Mouse (Mus musculus) kidney, embryonic 15.5 days (tissue): Measurements from ENCODE around the gene Hlcs. TPM values are rescaled to one million over a fixed set of nuclear protein-coding genes. Genes with fewer than 3 reads are reported as not detected.

Source experiments
- ATAC-seq: fragments of 200-750 bp; cut with Nextera tagmentation; replicated peaks from 2 replicates; pipeline ENCODE4 v1.8.0; 2017; ENCODE audit warnings: moderate TSS enrichment; ENCODE audit not compliant: low FRiP score
- H3K27ac ChIP-seq: fragments of 300-500 bp; sonication (generic); 2 replicates; pipeline ENCODE4 v1.5.1; 2015; ENCODE audit warnings: mild to moderate bottlenecking, inconsistent platforms
- H3K27me3 ChIP-seq: fragments of 300-500 bp; sonication (generic); 2 replicates; pipeline ENCODE4 v1.6.1; 2015; ENCODE audit warnings: inconsistent platforms
- H3K36me3 ChIP-seq: fragments of 300-500 bp; sonication (generic); 2 replicates; pipeline ENCODE4 v1.6.1; 2015; ENCODE audit warnings: inconsistent platforms
- H3K4me1 ChIP-seq: fragments of 300-500 bp; sonication (generic); 2 replicates; pipeline ENCODE4 v1.6.1; 2015; ENCODE audit warnings: inconsistent platforms
- H3K4me2 ChIP-seq: fragments of 300-500 bp; sonication (generic); 2 replicates; pipeline ENCODE4 v1.6.1; 2015; ENCODE audit warnings: moderate library complexity, mild to moderate bottlenecking, inconsistent platforms
- H3K4me3 ChIP-seq: fragments of 300-500 bp; sonication (generic); replicated peaks from 2 replicates; pipeline ENCODE4 v1.5.1; 2015; ENCODE audit warnings: mild to moderate bottlenecking, inconsistent platforms
- H3K9ac ChIP-seq: fragments of 300-500 bp; sonication (generic); 2 replicates; pipeline ENCODE4 v1.6.1; 2015; ENCODE audit warnings: mild to moderate bottlenecking, inconsistent platforms
- H3K9me3 ChIP-seq: fragments of 300-500 bp; sonication (generic); replicated peaks from 2 replicates; pipeline ENCODE4 v1.6.1; 2016; ENCODE audit warnings: inconsistent platforms
- WGBS: fragments of 180-500 bp; shearing (Covaris S2); methylation state at CpG from one replicate; pipeline ENCODE4 v1.1.7; 2015; ENCODE audit warnings: mixed read lengths; 5-methylcytosine and 5-hydroxymethylcytosine counted together
- microRNA-seq: library from miRNA; unstranded; fragments of <30 nt; microRNA quantifications from one replicate; pipeline ENCODE4, GENCODE M21; 2016
- polyA plus RNA-seq: library from polyadenylated mRNA; unstranded; fragments of >200 nt; fragmentation: Nextera tagmentation; extraction: Ambion mirVana; gene quantifications from 2 replicates; pipeline ENCODE4 v1.2.1, GENCODE M21; 2015

The Hlcs gene
- polyA plus RNA-seq, 1 experiment from 2014 or later, result 10.6 TPM

- no peak overlapping the region for H3K4me2 ChIP-seq
- no peak overlapping the region for H3K27ac ChIP-seq
- WGBS, result 14% methylated on average over 5 of the region's 5 CpGs
Observed at GRCm38 (mm10) chr16:94081596-94081995, 231.8 kb downstream of the Hlcs start.

GRCm38 (mm10) chr16:94079856-94080555 lies 233.4 kb downstream of the Hlcs start:
- H3K9me3 ChIP-seq, result no peaks in the 10 kb centered on the region
- no peak for ATAC-seq

More at GRCm38 (mm10) chr16:94081596-94081995, 231.8 kb downstream of the Hlcs start:
- H3K4me1 ChIP-seq, result peaks cover 42% of the 10 kb centered on the region
- no peaks in the 10 kb centered on the region for H3K9me3 ChIP-seq
- H3K4me3 ChIP-seq, result no peak overlapping the region
- peaks cover 99% of the 10 kb centered on the region for H3K27me3 ChIP-seq
- H3K36me3 ChIP-seq, result no peaks in the 10 kb centered on the region
- no peak for ATAC-seq
- no peak overlapping the region for H3K9ac ChIP-seq

DNA sequence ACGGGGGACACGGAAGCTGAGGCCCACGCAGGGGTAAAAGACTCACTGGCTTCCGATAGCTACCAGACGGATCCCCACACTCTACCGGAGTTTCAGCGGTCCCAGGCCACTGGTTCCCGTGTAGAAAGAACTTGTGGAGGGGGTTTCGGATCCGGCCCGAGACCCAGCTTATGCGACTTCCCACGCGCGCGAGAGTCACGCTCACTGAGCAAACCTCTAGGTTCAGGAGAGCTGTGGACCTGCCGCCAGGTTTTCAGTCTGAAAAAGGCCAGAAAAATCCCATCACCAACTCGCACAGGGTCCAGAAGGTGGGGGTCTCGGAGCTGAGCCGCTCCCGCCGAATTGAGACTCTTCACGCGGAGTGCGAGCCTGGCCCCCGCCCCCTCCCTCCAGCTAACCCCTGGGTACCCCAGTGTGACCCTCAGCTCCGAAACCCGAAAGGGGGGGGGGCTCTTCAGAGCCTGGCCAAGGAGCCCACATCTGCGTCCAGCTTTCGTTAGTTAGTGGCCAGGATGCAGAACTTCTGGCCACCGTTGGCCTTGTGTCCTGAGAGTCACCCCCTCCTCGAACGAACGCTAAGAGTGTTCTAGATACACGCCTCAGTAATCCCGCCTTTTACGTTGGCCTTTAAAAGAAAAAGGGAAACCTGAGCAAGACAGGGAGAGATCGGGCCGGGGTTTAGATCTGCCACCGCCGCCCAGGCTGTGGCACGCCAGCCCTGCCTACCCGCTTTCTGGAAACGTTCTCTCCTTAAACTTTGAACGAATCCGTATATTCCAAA lies 234.1 kb downstream of the Hlcs start:
- ATAC-seq, result no peak
- peak overlapping the region; percentile 5; the same call in 1 of the 2 replicates for H3K4me3 ChIP-seq
- no peaks in the 10 kb centered on the region for H3K9me3 ChIP-seq
- H3K27me3 ChIP-seq, result peaks cover 95% of the 10 kb centered on the region
- H3K27ac ChIP-seq, result no peak overlapping the region
- H3K4me1 ChIP-seq, result peaks cover 24% of the 10 kb centered on the region
- H3K9ac ChIP-seq, result no peak overlapping the region
- no peaks in the 10 kb centered on the region for H3K36me3 ChIP-seq
- WGBS, result 2% methylated on average over 47 of the region's 47 CpGs
- peak overlapping the region; percentile 32 for H3K4me2 ChIP-seq

More at GRCm38 (mm10) chr16:94079856-94080555, 233.4 kb downstream of the Hlcs start:
- H3K9ac ChIP-seq, result no peak overlapping the region
- no peak overlapping the region for H3K27ac ChIP-seq
- no peak overlapping the region for H3K4me2 ChIP-seq
- H3K27me3 ChIP-seq, result peaks cover 100% of the 10 kb centered on the region
- no peak overlapping the region for H3K4me3 ChIP-seq
- 5% methylated on average over 13 of the region's 13 CpGs for WGBS
- peaks cover 30% of the 10 kb centered on the region for H3K4me1 ChIP-seq
- H3K36me3 ChIP-seq, result no peaks in the 10 kb centered on the region

Small RNAs within 50 kb of the gene (microRNA-seq; reads per million reads assigned to microRNA genes)
- not detected for gene Gm23062

Other genes starting within 250 kb of the Hlcs start
- 2.1 and 2.5 TPM in 2 replicates for gene Sim2, start 228.6 kb downstream of the Hlcs start, polyA plus RNA-seq
- 14.6 and 15.1 TPM in 2 replicates for gene Ripply3, start 14.8 kb upstream of the Hlcs start, polyA plus RNA-seq
- 228 and 230 TPM in 2 replicates for gene Ttc3, start 57.0 kb upstream of the Hlcs start, polyA plus RNA-seq
- 113 and 129 TPM in 2 replicates for gene Pigp, start 58.3 kb upstream of the Hlcs start, polyA plus RNA-seq
- gene Vps26c, start 213.3 kb upstream of the Hlcs start, polyA plus RNA-seq, result 56.4 and 59.3 TPM in 2 replicates